Mouse (Mus musculus): ENCODE data around the gene B230104I21Rik. TPM values are rescaled to one million over a fixed set of nuclear protein-coding genes. Genes with fewer than 3 reads are reported as not detected.

The B230104I21Rik gene
- polyA plus RNA-seq, 1 experiment from 2014 or later, result not detected

DNA sequence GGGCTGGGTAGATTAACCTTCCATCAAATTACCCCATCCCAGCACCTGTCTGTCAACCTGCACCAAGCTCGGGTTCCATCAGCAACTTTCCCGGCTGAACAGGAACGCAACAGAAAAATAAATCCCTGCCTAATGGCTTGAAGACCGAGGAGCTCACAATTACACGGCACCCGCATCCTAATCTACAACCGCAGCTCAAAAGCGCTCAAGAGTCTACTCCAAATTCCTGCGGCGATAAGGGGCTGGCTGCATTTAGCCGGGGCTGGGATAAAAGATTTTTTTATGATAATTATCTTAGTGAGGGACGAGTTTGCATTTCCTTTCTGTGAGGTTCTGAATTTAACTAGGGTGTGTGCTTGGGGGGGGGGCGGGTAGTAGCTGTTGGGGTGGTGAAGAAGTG lies 16.3 kb downstream of the B230104I21Rik start:
- Histone ChIP-seq H3K27ac (no peak overlapping the region), H3K4me1 (replicated peaks) (no peaks in the 10 kb centered on the region), H3K9ac (no peak overlapping the region), H3K36me3 (no peaks in the 10 kb centered on the region), H3K4me2 (no peak overlapping the region), H3K9me3 (replicated peaks) (no peaks in the 10 kb centered on the region), H3K27me3 (no peaks in the 10 kb centered on the region), H3K4me3 (replicated peaks) (no peak overlapping the region)
- 56% methylated on average over 13 of the region's 13 CpGs for WGBS (ENCODE audit: insufficient replicate concordance)
- no peak for ATAC-seq (ENCODE audit: low read depth)
- DNase-seq, result no peak

DNA sequence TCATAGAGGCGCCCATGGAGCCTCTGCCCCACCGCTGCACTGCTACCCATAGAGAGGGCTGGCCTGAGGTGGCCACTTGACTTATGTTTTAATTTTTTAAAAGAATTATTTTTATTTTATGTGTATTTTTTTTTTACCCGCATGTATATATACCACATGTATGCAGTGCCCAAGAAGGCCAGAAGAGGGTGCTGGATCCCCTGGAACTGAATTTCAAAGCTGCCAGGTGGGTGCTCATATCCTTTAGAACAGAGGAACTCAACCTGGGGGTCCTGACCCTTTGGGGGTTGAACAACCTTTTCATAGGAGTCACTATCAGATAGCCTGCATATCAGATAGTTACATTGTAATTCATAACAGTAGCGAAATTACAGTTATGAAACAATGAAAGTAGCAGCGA lies 19.5 kb downstream of the B230104I21Rik start:
- ATAC-seq (ENCODE audit: low read depth), result no peak
- Histone ChIP-seq H3K27ac (no peak overlapping the region), H3K27me3 (no peaks in the 10 kb centered on the region), H3K9ac (no peak overlapping the region), H3K4me3 (replicated peaks) (no peak overlapping the region), H3K36me3 (no peaks in the 10 kb centered on the region), H3K4me2 (no peak overlapping the region), H3K9me3 (replicated peaks) (no peaks in the 10 kb centered on the region), H3K4me1 (replicated peaks) (peaks cover 5% of the 10 kb centered on the region)
- WGBS (ENCODE audit: insufficient replicate concordance), result 79% methylated on average over 5 of the region's 5 CpGs
- DNase-seq, result no peak

DNA sequence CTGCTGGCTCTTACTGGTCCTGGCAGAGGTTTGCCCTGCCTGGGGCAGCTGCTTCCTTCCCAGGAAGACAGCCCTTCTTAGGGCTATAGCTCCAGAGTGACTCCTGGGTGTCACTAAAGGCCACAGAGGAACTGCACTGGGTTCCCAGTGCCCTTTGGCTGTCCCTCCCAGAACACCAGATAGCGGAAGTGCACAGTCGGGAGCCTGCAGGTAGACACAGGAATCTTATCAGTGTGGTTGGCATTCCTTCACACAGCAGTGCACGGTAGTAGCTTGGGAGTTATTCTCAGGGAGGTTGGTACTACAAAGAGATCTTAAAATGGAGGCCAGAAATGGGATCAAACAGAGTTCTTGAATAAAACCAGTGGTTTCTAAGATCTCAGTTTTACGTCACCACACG lies 22.4 kb downstream of the B230104I21Rik start:
- no peaks in the 10 kb centered on the region for H3K9me3 ChIP-seq (replicated peaks)
- H3K4me1 ChIP-seq (replicated peaks), result peaks cover 5% of the 10 kb centered on the region
- ATAC-seq (ENCODE audit: low read depth), result no peak
- no peak overlapping the region for H3K27ac ChIP-seq
- 56% methylated on average over 5 of the region's 5 CpGs for WGBS (ENCODE audit: insufficient replicate concordance)
- DNase-seq, result no peak
- no peak overlapping the region for H3K9ac ChIP-seq
- no peak overlapping the region for H3K4me3 ChIP-seq (replicated peaks)
- no peaks in the 10 kb centered on the region for H3K27me3 ChIP-seq
- no peak overlapping the region for H3K4me2 ChIP-seq
- no peaks in the 10 kb centered on the region for H3K36me3 ChIP-seq

DNA sequence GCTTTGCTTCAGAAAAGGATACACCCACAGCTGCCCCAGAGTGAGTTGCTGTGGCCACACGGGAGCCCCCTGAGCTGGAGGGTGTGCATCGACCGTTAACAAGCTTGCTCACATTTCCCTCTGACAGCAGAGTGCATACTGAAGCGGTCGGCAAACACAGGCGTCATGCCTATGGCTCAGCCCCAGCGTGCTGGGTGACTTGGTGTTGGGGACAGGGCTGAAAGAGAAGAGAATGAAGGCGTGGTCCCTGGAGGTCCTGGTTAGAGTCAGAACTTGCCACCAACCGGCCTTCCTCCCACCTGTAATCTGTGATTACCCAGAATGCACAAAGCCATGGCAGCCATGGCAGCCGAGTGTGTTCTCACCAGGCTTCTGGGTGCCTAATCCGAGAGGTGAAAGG lies 22.9 kb downstream of the B230104I21Rik start:
- Histone ChIP-seq H3K27me3 (no peaks in the 10 kb centered on the region), H3K4me2 (no peak overlapping the region), H3K9ac (no peak overlapping the region), H3K36me3 (no peaks in the 10 kb centered on the region), H3K4me1 (replicated peaks) (peaks cover 5% of the 10 kb centered on the region), H3K4me3 (replicated peaks) (no peak overlapping the region), H3K27ac (no peak overlapping the region), H3K9me3 (replicated peaks) (no peaks in the 10 kb centered on the region)
- no peak for DNase-seq
- no peak for ATAC-seq (ENCODE audit: low read depth)
- WGBS (ENCODE audit: insufficient replicate concordance), result 53% methylated on average over 11 of the region's 11 CpGs

DNA sequence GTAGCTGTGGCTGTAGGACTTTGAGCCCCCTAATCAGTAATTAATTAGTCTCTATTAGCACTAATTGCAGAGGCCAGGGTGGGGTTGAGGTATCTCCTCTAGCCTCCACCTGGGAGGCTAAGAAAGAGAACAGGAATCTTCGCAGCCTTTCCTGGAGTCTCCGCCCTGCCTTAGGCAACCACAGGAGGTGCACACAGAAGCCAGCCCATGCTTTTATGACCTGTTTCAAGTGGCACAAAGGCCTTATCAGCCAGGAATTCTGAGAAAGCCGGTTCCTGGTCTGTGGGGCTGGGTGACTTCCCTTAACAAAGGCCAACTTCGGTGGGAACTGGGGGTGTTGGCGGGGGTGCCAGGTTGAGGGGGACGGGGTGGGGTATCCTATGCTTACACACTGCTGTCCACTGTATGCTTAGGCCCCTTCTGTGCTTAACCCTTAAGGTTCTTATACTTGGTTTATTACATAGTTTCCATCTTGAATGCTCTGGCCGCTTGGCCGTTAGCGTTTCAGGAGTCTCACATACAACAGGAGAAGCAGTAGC lies 23.9 kb downstream of the B230104I21Rik start:
- Histone ChIP-seq H3K27ac (no peak overlapping the region), H3K4me3 (replicated peaks) (no peak overlapping the region), H3K4me2 (no peak overlapping the region), H3K4me1 (replicated peaks) (peaks cover 5% of the 10 kb centered on the region), H3K9me3 (replicated peaks) (no peaks in the 10 kb centered on the region), H3K36me3 (no peaks in the 10 kb centered on the region), H3K9ac (no peak overlapping the region), H3K27me3 (no peaks in the 10 kb centered on the region)
- 66% methylated on average over 9 of the region's 9 CpGs for WGBS (ENCODE audit: insufficient replicate concordance)
- ATAC-seq (ENCODE audit: low read depth) (no peak), DNase-seq (no peak)

DNA sequence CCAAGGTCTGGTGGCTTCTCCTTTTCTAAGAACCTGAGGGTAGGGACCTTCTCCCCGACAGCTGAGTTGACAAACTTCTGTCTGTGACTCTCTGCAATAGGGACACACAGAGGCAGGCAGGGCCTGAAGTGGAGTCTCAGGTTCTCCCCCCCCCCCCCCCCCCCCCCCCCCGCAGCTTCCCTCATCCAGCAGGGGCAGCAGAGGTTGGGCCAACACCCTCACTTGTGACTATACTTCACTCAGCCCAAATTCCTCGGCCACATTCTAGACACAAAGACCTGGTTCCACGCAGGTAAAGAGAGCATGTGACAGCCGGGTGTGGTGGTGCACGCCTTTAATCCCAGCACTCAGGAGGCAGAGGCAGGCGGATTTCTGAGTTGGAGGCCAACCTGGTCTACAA lies 24.5 kb downstream of the B230104I21Rik start:
- ATAC-seq (ENCODE audit: low read depth) (no peak), DNase-seq (no peak)
- no peak overlapping the region for H3K4me3 ChIP-seq (replicated peaks)
- no peaks in the 10 kb centered on the region for H3K9me3 ChIP-seq (replicated peaks)
- no peaks in the 10 kb centered on the region for H3K36me3 ChIP-seq
- H3K4me1 ChIP-seq (replicated peaks), result peaks cover 5% of the 10 kb centered on the region
- H3K9ac ChIP-seq, result no peak overlapping the region
- H3K27ac ChIP-seq, result no peak overlapping the region
- H3K27me3 ChIP-seq, result no peaks in the 10 kb centered on the region
- H3K4me2 ChIP-seq, result no peak overlapping the region
- 68% methylated on average over 6 of the region's 7 CpGs for WGBS (ENCODE audit: insufficient replicate concordance)

DNA sequence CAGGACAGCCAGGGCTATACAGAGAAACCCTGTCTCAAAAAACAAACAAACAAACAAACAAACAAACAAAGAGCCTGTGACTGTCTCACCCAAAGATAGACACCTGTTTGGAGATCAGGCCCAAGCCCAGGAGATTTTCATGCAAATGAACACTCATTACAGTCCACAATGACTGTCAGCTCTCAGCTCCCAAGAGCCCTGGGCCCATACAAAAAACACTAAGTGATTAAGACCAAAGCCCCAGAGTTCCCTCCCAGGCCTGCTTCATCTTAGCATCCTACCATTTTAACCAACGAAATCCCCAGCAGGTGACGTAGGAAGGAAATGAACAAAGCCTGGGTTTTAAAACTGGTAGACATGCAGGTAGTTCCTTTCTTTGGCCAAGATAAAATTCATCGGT lies 24.9 kb downstream of the B230104I21Rik start:
- Histone ChIP-seq H3K27me3 (no peaks in the 10 kb centered on the region), H3K9me3 (replicated peaks) (no peaks in the 10 kb centered on the region), H3K9ac (no peak overlapping the region), H3K27ac (no peak overlapping the region), H3K4me2 (no peak overlapping the region), H3K4me1 (replicated peaks) (peaks cover 5% of the 10 kb centered on the region), H3K4me3 (replicated peaks) (no peak overlapping the region), H3K36me3 (no peaks in the 10 kb centered on the region)
- no peak for DNase-seq
- 68% methylated on average over 3 of the region's 3 CpGs for WGBS (ENCODE audit: insufficient replicate concordance)
- no peak for ATAC-seq (ENCODE audit: low read depth)

DNA sequence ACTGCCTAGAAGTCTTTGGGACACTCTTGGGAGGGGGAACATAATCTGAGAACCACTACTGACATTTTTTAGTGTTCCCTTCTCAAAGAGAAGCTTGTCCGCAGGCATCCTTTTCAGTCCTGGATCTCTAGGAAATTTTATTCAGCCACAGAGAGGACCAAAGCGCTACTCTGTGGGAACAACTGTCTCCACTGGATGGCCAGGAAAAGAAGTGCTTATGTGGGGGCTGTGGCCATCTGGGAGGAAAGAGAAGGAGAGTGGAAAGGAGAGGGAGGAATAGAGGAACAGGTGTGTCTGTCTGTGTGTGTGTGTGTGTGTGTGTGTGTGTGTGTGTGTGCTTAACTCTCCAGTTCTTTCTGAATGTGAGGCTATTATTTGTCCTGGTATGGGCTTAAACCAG lies 28.8 kb downstream of the B230104I21Rik start:
- H3K9me3 ChIP-seq (replicated peaks), result no peaks in the 10 kb centered on the region
- no peaks in the 10 kb centered on the region for H3K27me3 ChIP-seq
- no peaks in the 10 kb centered on the region for H3K36me3 ChIP-seq
- DNase-seq (no peak), ATAC-seq (ENCODE audit: low read depth) (no peak)
- no peak overlapping the region for H3K27ac ChIP-seq
- H3K4me1 ChIP-seq (replicated peaks), result no peaks in the 10 kb centered on the region
- no peak overlapping the region for H3K9ac ChIP-seq
- 67% methylated on average over 2 of the region's 2 CpGs for WGBS (ENCODE audit: insufficient replicate concordance)
- H3K4me2 ChIP-seq, result no peak overlapping the region
- H3K4me3 ChIP-seq (replicated peaks), result no peak overlapping the region

DNA sequence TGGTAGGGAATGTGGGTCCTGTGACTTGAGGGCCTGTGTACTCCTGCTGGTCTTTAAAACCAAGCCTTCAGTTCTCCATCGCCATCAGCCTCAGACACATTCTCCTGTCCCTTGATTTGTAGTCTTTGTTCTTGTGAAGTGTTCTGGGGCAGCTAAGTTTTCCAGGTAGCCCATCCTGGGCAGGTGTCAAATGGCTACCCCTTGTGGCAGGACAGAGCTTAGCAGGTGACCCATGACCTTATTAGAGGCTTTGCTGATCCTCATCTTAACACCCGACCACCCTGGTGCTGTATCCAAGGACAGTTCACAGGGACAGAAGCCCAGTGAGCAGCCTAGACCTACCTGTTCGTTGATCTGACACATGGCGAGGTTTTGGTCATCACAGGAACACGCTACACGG lies 30.9 kb downstream of the B230104I21Rik start:
- H3K9me3 ChIP-seq (replicated peaks), result no peaks in the 10 kb centered on the region
- no peak overlapping the region for H3K4me2 ChIP-seq
- DNase-seq (no peak), ATAC-seq (ENCODE audit: low read depth) (no peak)
- H3K9ac ChIP-seq, result no peak overlapping the region
- no peak overlapping the region for H3K4me3 ChIP-seq (replicated peaks)
- no peaks in the 10 kb centered on the region for H3K36me3 ChIP-seq
- WGBS (ENCODE audit: insufficient replicate concordance), result 58% methylated on average over 6 of the region's 6 CpGs
- no peaks in the 10 kb centered on the region for H3K27me3 ChIP-seq
- H3K27ac ChIP-seq, result no peak overlapping the region
- no peaks in the 10 kb centered on the region for H3K4me1 ChIP-seq (replicated peaks)

DNA sequence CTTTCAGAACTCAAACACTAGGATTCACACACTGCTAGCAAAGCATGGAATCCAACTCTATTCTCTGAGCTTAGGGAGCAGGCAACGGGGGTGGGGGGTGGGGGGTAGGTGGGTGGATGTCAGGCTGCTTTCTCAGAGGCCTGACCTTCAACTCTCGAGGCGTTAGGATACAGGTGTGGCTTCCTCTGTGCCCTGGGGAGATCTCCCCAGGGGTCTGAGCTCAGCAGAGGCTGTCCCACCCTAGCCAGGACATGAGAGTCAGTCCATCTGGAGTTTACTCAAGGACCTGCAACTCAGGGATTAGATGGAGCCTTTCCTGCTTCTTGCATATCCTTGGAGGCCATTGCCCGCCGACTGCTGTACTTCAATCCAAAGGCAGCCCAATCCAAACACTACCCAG lies 33.2 kb downstream of the B230104I21Rik start:
- no peak overlapping the region for H3K27ac ChIP-seq
- no peak for DNase-seq
- no peaks in the 10 kb centered on the region for H3K27me3 ChIP-seq
- no peak overlapping the region for H3K4me2 ChIP-seq
- H3K4me1 ChIP-seq (replicated peaks), result no peaks in the 10 kb centered on the region
- H3K36me3 ChIP-seq, result no peaks in the 10 kb centered on the region
- no peak for ATAC-seq (ENCODE audit: low read depth)
- H3K4me3 ChIP-seq (replicated peaks), result no peak overlapping the region
- WGBS (ENCODE audit: insufficient replicate concordance), result 57% methylated on average over 4 of the region's 5 CpGs
- H3K9me3 ChIP-seq (replicated peaks), result no peaks in the 10 kb centered on the region
- no peak overlapping the region for H3K9ac ChIP-seq

DNA sequence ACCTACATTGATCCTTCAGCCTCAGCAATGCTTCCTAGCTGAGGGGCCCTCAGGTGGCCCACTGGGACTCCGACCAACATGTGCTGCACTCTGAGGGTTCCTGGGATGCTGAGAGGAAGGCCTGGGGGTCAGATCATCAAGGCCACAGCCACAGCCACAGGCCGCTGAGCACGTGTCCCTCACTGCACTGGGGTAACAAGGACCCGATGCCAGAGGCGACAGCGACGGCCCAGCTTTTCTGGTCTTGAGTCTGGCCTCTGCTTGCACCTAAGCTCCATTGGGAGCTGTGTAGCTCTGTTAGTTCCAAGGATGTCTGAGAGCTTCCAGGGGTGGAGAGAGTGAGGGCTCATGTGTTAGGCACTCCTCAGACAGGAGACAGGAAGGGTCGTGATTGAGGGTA lies 34.9 kb downstream of the B230104I21Rik start:
- no peak overlapping the region for H3K4me2 ChIP-seq
- no peak overlapping the region for H3K4me3 ChIP-seq (replicated peaks)
- no peak overlapping the region for H3K27ac ChIP-seq
- DNase-seq (no peak), ATAC-seq (ENCODE audit: low read depth) (no peak)
- no peaks in the 10 kb centered on the region for H3K36me3 ChIP-seq
- peaks cover 3% of the 10 kb centered on the region; the same call in 1 of the 2 replicates for H3K4me1 ChIP-seq (replicated peaks)
- H3K27me3 ChIP-seq, result no peaks in the 10 kb centered on the region
- no peak overlapping the region for H3K9ac ChIP-seq
- WGBS (ENCODE audit: insufficient replicate concordance), result 68% methylated on average over 8 of the region's 8 CpGs
- H3K9me3 ChIP-seq (replicated peaks), result no peaks in the 10 kb centered on the region

DNA sequence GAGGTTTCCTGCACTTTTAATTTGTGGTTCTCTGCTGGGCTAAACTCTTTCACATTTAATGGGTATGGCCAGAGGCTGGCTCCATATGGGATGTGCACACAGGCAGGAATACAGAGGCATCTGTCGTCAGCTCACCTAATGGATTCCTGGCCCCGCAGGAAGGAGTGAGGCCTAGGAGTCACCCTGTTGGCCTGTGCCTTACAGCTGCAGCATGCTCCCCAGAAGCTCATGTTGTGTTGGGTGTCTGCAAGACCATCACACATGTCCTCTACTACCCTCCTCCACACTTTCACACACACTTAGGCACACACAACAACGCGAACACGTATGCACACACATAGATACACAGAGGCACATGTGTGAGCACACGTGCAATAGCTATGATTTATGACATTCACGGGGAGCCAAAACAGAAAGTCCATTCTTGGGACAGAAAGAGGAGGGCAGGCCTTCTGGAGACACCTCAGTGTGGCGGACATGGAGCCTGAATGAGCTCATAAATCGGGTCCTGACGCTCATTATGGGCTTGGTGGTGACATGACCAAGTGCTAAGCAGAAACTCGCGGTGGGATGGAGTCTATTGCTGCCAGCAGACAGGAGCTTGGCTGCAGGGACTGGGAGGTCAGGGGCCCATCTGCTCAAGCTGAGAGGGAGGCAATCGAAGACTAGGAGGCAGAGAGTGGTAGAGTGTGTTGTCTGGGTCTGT lies 35.8 kb downstream of the B230104I21Rik start:
- H3K9me3 ChIP-seq (replicated peaks), result no peaks in the 10 kb centered on the region
- ATAC-seq (ENCODE audit: low read depth) (no peak), DNase-seq (no peak)
- no peaks in the 10 kb centered on the region for H3K27me3 ChIP-seq
- H3K4me1 ChIP-seq (replicated peaks), result peaks cover 7% of the 10 kb centered on the region; the same call in 1 of the 2 replicates
- no peak overlapping the region for H3K4me3 ChIP-seq (replicated peaks)
- H3K36me3 ChIP-seq, result no peaks in the 10 kb centered on the region
- H3K27ac ChIP-seq, result no peak overlapping the region
- no peak overlapping the region for H3K4me2 ChIP-seq
- WGBS (ENCODE audit: insufficient replicate concordance), result 58% methylated on average over 13 of the region's 13 CpGs
- H3K9ac ChIP-seq, result no peak overlapping the region
